Mouse (Mus musculus) kidney, adult 2 months (tissue): ENCODE data around the gene Mcu.

Experiments used
- CTCF ChIP-seq: fragments of 200-500 bp; conservative IDR thresholded peaks from 2 replicates; pipeline ENCODE4 v1.5.1; 2011; ENCODE audit warnings: low read depth, mild to moderate bottlenecking, control low read depth, low read length, moderate library complexity, mixed read lengths; ENCODE audit not compliant: insufficient read depth, insufficient read length
- POLR2A ChIP-seq: fragments of 200-500 bp; IDR thresholded peaks from one replicate; pipeline ENCODE4 v1.6.1; 2011; ENCODE audit warnings: low read depth, low read length, control low read depth

- TF ChIP-seq CTCF (no peak), POLR2A (no peak)
Measured at GRCm38 (mm10) chr10:59459767-59460166, 156.7 kb downstream of the Mcu start.
